Mouse (Mus musculus): ENCODE data around the gene Lrfn5.

Lrfn5 gene

DNA sequence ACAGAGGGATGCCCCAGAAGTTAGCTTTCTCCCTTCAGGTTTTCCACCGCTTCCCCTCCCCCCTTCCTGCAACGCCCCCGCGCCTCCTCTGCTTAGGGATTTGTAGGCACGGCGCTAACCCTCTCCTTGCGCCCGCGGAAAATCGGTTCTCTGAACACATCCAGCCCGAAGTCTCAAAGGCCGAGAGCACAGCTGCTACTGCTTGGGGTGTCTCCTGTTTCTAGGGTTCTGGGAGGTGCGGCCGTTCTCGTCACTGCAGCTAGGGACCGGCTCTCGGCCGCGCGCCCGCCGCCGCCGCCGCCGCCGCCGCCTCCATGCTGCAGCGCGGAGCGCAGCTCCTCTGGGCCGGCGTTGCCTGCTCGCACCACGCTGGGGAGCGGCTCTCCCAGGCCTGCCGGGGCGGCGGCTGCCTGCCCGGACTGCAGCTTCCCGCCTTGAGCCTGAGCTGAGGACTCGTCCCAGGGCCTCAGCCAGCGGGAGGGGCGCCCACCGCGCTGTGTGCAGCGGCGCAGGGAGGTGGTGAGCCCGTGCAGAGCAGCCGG lies at the start of gene Lrfn5:
Gene Lrfn5 (plus strand): TSS at position 322 of the 542 bp plus-strand sequence.
- peak; percentile 52 to 59 for DNase-seq

DNA sequence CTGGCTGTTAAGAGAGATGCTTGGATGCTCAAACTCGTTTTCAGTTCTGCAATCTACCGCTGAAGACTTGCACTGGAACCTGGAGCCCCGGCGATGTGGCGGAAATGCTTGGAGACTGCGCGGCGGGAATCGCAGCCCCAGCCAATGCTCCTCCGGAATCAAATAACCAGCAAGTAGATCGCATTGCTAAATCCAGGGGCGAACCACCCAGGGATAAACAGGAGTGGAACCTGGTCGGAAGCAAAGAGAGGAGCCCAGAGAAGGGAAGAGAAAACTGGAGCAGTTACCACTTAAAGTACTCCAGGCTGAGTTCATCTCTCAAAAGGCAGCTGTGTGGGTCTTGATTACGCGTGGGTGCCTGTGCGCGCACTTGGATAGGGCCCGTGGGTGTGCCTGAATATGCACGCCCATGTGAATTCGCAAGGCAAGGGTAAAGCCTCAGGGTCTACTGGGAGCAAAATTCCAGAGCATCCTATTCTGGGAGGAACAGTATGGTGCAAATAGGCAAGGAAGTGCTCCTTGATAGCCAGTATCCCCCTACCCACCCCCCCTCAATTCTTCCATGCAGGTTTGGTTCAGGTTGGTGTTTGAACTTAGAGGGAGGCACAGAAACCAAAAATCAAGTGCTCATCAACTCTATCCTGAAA lies 1.3 kb upstream of the Lrfn5 start:
- peak; percentile 11 to 19 for DNase-seq

DNA sequence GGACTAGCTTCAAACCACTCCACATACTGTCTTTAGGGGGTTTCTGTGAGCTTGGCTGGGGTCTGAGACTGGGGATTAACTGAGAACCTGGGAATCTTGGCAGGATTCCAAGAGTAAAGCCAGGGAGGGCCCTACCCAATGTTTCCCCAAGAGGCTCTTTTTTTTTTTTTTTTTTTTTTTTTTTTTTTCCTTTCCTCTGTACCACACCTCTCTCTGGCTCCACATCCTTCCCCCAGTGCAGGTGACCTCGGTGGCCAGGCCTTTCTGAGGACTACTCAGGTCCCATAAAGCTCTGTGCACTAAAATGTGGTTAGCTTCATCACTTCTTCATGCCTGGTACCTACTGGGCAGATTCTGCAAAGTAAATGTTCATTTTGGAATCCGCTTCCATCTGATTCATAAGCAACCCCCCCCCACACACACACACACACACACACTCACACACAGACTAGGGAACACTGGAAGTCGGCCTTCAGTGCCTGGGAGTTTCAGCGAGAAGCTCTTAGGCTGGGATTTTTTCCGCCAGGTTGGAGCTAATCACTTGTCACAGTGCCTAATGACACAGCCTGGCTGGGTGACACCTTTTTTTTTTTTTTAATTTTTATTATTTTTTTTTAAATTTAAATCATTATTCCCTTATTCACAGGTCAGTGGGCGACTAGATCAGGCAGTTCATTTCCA lies 662 bp upstream of the Lrfn5 start:
- DNase-seq = peak in 1 of 2 experiments; percentile 7

DNA sequence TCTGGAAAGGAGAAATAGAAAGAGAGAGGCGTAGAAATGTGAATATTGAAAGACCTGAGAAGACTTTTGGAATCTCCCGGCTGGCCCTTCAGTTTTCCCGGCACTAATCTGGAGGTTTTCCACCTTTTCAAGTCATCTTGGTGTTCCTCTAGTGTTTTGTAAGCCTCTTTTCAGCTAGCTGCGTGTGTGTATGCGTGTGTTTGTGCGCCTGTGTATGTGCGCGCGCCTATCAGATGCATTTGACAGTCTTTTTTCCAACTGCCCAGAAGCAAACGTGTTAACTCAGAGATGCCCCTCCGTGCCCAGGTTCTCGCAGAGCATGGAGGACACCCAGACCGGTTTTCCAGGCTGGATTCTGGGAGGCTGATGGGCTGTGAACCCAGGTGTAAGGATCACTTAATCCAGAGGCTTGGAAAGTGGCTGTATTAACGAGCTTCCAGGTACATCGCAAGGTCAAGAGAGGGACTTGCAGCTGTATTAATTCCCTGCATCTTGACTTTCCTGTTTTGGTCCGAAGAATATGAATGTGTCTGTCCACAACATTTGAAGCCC lies 757 bp downstream of the Lrfn5 start:
- DNase-seq = peak; percentile 4 to 31

DNA sequence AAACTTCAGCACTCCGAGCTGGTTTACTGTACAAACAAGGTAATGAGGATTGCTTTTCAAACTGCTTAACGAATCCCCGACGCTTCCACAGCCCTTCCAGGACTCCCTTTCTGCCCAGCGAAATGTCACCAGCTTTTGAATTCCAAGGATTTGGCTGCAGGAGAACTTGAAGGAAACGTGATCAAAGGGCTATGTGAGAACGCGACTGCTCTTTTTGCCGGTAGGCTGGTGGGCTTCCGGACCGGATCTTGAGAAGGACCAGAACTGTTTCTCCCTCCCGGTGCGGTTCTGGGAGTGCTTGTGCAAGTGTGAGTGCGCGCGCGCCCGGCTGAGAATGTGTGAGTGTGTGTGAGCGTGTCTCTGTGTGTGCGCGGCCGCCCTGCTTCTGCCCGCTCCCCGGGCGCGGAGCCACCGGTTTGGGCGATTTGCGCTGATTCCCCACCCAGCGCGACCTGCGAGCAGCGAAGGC lies 1.3 kb downstream of the Lrfn5 start:
- peak; percentile 29 to 30 for DNase-seq

DNA sequence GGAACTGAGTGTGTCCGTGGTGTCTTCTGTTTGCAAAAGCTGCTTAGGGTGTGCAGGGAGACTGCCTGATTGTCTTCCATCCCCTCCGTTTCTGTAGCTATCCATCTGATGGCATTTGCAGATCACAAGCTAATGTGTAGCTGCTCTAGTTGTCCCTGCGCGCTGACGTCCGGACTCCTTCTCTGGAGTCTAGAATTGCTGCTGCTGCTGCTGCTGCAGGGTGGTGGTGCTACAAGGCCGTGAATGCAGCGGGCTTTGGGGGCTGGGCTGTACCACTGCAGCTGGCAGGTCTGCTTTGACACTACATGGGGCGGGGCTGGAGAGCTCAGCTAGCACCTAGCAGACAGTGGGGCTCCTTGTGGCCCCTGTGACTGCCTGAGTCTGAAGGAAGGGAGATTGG lies 3.2 kb downstream of the Lrfn5 start:
- DNase-seq = peak; percentile 14 to 25

DNA sequence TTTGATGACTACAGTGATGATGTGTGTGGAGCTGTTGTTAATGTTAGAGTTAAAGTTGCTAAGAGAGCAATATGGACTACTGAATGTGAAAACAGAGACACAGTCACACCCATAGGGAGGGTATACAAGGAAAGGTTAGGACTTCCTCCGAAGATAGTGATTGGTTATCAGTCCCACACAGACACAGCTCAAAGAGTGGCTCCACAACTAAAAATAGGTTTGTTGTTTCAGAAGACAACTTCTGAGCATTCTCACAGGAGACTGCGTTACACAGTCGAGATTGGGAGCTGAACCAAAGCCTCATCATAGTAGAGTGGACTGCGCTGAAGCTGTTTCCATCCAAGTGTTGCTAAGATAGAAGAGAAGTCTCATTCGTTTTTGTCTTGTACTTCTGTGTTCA lies 57.0 kb downstream of the Lrfn5 start:
- DNase-seq = no peak

DNA sequence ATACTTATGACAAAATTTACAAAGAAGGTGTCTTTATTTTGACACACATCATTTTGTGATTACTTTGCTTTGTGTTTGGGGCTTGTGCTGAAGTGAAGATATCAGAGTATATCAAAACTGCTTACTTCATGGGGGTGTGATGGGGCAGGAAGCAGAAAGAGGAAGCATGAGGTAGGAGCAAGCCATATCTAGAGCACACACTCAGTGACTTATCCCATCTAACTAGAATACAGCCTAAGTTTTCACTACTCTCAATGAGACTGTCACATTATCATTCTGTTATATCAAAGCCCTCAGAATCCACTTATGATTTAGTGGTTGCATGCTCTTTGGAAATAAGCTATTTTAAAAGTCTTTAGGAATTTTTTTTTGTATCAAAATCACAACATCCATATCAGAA lies 77.4 kb downstream of the Lrfn5 start:
- DNase-seq = no peak

DNA sequence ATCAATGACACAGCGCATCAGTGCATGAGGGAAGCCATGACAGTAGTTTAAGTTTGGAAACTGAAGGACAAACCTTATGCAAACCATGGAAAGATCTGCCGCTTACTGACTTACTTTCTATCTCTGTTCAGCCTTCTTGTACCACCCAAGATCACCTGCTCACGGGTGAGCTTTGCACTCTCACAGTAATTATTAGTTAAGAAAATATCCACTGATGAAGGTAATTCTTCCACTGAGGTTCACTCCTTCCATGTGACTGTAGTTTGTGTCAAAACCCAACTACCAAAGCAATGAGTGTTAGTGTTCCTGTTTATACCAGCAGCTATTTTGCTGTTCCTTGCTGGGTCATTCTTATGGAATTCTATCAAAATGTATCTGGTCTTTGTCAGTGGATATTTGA lies 84.9 kb downstream of the Lrfn5 start:
- DNase-seq = no peak

DNA sequence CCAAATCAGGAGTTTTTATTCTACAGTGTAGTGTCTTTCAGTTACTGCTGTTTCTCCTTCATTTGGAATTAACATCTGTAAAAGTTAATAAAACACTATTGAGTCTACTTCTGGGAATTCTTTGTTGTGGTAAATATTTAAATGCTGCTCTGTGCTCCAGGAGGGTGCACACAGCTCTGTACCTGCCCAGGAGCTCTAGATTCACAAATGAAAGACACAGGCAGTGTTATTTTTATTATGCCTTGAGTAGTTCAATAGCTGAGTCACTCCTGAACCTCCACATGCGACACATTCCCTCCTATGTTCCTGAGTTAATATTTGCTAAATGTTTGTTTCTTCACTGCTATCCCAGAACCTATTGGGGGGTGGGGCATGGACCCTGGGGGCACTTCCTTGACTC lies 87.1 kb downstream of the Lrfn5 start:
- DNase-seq = no peak

DNA sequence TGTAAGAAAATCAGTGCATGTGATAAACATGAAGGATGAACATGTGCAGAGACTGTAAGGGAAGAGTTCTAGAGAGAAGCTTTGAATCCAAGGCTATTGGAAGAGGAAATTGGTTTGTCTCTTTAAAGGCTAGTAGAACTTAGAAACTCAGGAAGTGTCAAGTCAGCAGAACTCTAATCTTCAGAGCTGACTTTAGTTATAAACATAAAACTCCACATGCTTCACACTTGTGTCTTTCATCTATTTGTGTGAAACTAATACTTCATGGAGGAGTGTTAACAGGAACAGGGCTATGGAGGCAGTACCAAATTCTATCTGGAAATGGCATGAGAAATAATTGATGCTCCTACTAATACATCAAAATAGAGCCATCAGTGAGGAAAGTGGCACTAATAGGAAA lies 101.6 kb downstream of the Lrfn5 start:
- DNase-seq = no peak

DNA sequence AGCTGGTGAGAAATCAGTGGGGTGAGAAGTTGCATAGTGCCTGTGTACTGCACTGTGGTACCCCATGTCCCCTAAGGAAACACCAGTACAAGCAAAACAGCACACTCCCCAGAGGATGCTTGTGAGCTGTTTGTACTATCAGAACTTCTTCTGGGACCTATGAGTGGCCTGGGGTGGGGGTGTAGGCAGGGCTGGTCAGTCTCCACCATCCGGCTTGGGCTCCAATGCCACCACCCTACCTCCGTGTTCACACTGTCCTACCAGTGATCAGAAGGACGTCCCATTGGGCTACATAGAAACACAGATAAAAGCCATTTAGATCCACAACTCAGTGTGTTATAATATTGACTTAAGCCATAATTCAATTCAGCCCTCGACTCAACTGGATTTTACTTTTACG lies 131.4 kb downstream of the Lrfn5 start:
- DNase-seq = no peak

DNA sequence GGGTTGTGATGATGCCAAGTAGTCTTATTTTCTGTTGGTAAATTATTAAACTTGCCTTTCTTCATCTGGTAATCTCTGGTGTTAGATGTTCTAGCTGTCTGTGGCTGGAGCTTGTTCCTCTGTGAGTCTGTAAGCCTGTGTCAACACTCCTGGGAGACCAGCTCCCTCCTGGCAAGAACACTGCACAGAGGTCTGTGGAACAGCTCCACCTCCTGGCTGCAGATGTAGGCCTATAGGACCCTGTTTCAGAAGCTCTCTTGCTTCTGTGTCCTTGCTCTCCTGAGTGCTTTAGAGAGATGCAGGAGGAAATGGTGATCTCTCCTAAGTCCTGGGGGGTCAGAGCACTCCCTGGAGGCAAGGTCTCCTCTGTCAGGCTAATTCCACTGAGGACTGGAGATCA lies 200.2 kb downstream of the Lrfn5 start:
- DNase-seq = no peak

DNA sequence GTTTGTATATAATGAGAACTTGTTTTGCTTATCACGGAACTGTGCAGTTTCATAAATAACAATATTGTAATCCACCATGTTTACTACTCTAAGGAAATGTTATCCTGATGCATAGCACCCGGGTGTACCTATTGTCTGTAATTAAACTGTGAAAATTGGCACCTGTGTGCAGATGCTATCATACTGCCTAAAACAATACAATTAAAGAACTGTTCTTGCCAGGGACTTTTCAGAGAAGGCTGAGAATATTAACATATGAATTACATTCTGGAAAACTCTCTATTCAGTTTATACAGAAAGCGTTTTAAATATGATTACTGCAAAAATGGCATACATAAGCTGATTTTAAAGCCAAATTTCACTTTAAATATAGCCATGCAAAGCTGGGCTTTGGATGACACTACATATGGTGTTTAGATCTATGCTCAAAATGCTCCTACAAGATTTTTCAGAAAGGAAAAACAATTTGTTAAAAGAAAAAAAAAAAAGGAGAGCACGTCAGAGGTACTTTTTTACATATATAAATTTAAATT lies 284.2 kb downstream of the Lrfn5 start:
- DNase-seq = no peak

DNA sequence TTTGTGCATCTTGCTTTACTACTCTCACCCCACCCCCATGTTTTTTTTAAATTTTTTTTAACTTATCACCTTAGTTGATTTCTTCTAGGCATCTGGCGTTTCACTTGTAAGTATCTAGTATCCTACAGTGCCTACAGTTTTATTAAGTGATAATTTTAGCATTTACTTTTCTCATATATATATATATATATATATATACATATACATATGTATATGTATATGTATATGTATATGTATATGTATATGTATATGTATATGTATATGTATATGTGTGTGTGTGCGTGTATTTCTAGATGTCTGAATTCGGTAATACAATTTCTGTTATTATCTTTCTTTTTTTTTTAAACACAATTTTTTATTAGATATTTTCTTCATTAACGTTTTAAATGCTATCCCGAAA lies 300.7 kb downstream of the Lrfn5 start:
- no peak for DNase-seq

DNA sequence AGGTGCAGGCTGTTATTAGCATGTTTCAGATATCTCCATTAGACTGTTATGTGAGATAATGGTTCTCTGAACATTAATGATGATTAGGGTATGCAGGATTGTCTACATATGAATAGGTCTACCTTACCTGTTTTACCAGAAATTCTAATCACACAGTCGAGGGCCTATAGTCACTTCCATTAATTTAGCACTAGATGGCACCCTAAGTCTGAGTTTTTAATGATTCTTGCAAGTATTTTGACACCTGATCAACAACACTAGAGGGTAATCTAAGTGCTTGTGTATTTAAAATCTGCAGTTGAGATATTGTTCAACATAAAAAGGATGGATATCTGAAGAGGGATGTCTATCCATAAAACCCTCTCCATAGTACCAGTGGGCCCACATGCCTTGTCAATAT lies 303.4 kb downstream of the Lrfn5 start:
- DNase-seq = no peak

DNA sequence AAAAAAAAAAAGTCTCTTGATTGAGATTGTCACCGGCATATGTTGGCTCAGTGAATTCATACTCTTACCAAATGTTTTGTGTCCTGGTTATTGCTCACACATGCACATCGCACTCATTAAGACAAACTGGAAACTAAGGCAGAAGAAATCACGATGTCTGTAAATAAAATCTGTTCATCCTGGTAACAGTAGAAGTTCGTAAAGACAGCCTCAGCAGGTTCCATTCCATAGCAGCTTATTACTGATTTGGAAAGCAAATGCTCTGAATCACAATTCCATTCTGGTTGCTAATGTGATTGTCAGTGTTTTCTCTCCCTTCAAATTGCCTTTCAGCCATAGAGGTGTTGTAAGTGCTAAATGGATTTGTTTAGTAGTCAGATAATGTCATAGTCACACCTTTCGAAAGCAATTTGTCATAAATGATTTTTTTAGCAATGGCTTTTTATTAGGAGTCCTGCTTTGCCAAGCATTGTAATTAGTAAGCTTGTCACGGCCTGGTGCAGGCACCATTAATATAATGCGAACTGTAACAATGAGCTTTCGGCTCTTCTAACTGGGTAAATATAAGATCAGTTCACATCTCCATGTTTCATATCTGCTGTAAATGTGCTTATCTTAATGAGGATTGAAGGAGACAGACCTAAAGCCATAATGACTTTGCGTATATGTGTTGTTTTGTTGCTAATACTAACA lies 319.8 kb downstream of the Lrfn5 start:
- no peak for DNase-seq

DNA sequence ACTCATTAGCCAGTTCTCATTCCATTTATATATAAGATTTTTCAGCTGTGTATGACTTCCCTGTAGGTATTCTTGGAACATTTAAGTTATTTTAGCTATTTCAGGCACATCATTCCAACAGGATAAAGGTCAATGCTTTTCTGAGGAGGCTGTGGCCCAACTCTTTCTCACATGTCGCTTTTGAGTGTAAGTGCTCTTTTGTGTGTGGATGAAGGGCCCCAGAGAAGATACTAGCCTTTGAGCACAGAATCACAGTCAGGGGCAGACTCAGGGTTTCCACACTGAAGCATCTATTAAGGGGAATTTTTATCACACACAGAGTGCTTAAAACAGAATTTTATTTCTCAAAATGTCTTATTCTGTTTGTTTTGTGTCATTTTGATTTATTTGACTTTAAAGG lies 331.2 kb downstream of the Lrfn5 start:
- DNase-seq = no peak
